Mouse (Mus musculus) liver, embryonic 15.5 days (tissue): ENCODE results near the gene Ndufa6. TPM values are rescaled to one million over a fixed set of nuclear protein-coding genes. Genes with fewer than 3 reads are reported as not detected.
A peak's percentile ranks its signal among the peaks of the same experiment; 100 is the strongest.
"Not testable (repeated sequence)": the region's sequence is repeated elsewhere in the genome, so short reads cannot be mapped to it uniquely, and the experiment has no call there.

Source experiments
- ATAC-seq: fragments of 200-750 bp; cut with Nextera tagmentation; 2 replicates; pipeline ENCODE4 v1.8.0; 2017; ENCODE audit warnings: moderate number of reproducible peaks, mild to moderate bottlenecking, moderate library complexity; ENCODE audit not compliant: insufficient read depth
- H3K27ac ChIP-seq: fragments of 300-500 bp; sonication (generic); replicated peaks from 2 replicates; pipeline ENCODE4 v1.5.1; 2015; ENCODE audit warnings: mild to moderate bottlenecking, inconsistent platforms
- H3K27me3 ChIP-seq: fragments of 300-500 bp; sonication (generic); 2 replicates; pipeline ENCODE4 v1.6.1; 2015; ENCODE audit warnings: mild to moderate bottlenecking, inconsistent platforms
- H3K36me3 ChIP-seq: fragments of 300-500 bp; sonication (generic); replicated peaks from 2 replicates; pipeline ENCODE4 v1.6.1; 2015; ENCODE audit warnings: moderate library complexity, mild to moderate bottlenecking, inconsistent platforms
- H3K4me1 ChIP-seq: fragments of 300-500 bp; sonication (generic); replicated peaks from 2 replicates; pipeline ENCODE4 v1.6.1; 2015; ENCODE audit warnings: inconsistent platforms
- H3K4me2 ChIP-seq: fragments of 300-500 bp; sonication (generic); 2 replicates; pipeline ENCODE4 v1.6.1; 2015; ENCODE audit warnings: moderate library complexity, mild to moderate bottlenecking, inconsistent platforms
- H3K4me3 ChIP-seq: fragments of 300-500 bp; sonication (generic); replicated peaks from 2 replicates; pipeline ENCODE4 v1.5.1; 2015; ENCODE audit warnings: mild to moderate bottlenecking, inconsistent platforms
- H3K9ac ChIP-seq: fragments of 300-500 bp; sonication (generic); 2 replicates; pipeline ENCODE4 v1.6.1; 2015; ENCODE audit warnings: moderate library complexity, mild to moderate bottlenecking, inconsistent platforms
- H3K9me3 ChIP-seq: fragments of 300-500 bp; sonication (generic); replicated peaks from 2 replicates; pipeline ENCODE4 v1.6.1; 2016; ENCODE audit warnings: inconsistent platforms
- WGBS: fragments of 180-500 bp; shearing (Covaris S2); methylation state at CpG from one replicate; pipeline ENCODE4 v1.1.7; 2015; ENCODE audit warnings: mixed read lengths; ENCODE audit not compliant: insufficient replicate concordance; 5-methylcytosine and 5-hydroxymethylcytosine counted together
- polyA plus RNA-seq: library from polyadenylated mRNA; unstranded; fragments of >200 nt; fragmentation: Nextera tagmentation; extraction: Ambion mirVana; gene quantifications from 2 replicates; pipeline ENCODE4 v1.2.1, GENCODE M21; 2015

Ndufa6 gene
- polyA plus RNA-seq, 1 experiment from 2014 or later: 310 TPM

- Histone ChIP-seq H3K27me3 (no peaks in the 10 kb centered on the region), H3K27ac (no peak overlapping the region), H3K4me1 (no peaks in the 10 kb centered on the region), H3K4me3 (no peak overlapping the region), H3K36me3 (no peaks in the 10 kb centered on the region), H3K4me2 (no peak overlapping the region), H3K9me3 (no peaks in the 10 kb centered on the region), H3K9ac (no peak overlapping the region)
- 57% methylated on average over 4 of the region's 4 CpGs for WGBS
- no peak for ATAC-seq
Observed at GRCm38 (mm10) chr15:82368146-82368545, 14.0 kb upstream of the Ndufa6 start.

DNA sequence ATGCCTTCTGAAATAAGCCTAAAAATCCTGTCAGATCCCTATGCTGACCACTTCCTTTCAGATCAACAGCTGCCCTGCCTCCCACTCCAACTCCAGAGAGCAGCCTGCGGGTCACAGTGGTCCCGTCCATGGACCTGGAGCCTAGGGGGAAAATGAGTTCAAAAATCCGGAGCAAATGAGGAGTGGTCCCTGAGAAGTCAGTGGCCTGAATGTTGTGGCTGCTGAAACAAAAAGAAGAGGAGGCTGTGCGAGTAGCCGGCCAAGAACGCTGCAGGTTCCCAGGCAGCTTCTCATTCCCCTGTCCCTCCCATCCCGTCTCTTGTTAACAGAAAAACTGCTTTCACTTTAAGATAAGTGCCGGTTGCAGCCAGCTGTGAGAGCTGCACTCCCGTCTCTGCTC is 10.4 kb upstream of the Ndufa6 start:
- H3K27ac ChIP-seq, H3K9me3 ChIP-seq, H3K36me3 ChIP-seq, H3K9ac ChIP-seq, ATAC-seq, H3K27me3 ChIP-seq: not testable (repeated sequence)
- peaks cover 16% of the 10 kb centered on the region for H3K4me1 ChIP-seq
- WGBS: 8% methylated on average over 6 of the region's 9 CpGs
- peak overlapping the region; percentile 50 for H3K4me2 ChIP-seq
- H3K4me3 ChIP-seq: peak overlapping the region; percentile 28; the same call in 1 of the 2 replicates

- not testable (repeated sequence) for H3K36me3 ChIP-seq, ATAC-seq, H3K4me2 ChIP-seq, H3K4me3 ChIP-seq, H3K27ac ChIP-seq, H3K9ac ChIP-seq, H3K27me3 ChIP-seq, H3K9me3 ChIP-seq
- peaks cover 20% of the 10 kb centered on the region for H3K4me1 ChIP-seq
- WGBS: 10% methylated on average over 9 of the region's 12 CpGs
Observed at GRCm38 (mm10) chr15:82363801-82364200, 9.7 kb upstream of the Ndufa6 start.

DNA sequence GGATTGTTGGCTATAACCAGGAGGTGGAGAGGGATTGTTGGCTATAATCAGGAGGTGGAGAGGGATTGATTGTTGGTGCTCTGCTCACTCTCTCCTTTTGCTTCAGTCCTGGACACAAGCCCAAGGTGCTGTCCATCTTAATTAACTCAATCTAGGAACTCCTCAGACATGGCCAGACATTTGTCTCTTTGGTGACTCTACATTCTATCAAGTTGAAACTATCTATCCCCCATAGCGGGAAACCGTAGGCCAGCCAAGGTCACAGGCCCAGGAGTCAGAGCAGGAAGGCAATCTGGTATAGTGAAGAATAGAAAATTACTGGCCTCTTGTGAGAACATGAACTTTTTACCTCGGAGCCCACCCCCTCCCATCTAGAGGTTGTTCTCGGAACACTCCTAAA is 8.1 kb upstream of the Ndufa6 start:
- 78% methylated on average over 4 of the region's 4 CpGs for WGBS
- H3K36me3 ChIP-seq: no peaks in the 10 kb centered on the region
- no peak for ATAC-seq
- H3K4me1 ChIP-seq: peaks cover 25% of the 10 kb centered on the region
- H3K4me3 ChIP-seq: no peak overlapping the region
- H3K9ac ChIP-seq: no peak overlapping the region
- no peak overlapping the region for H3K27ac ChIP-seq
- H3K4me2 ChIP-seq: no peak overlapping the region
- no peaks in the 10 kb centered on the region for H3K27me3 ChIP-seq
- H3K9me3 ChIP-seq: no peaks in the 10 kb centered on the region

- H3K36me3 ChIP-seq: no peaks in the 10 kb centered on the region
- no peak overlapping the region for H3K9ac ChIP-seq
- no peaks in the 10 kb centered on the region for H3K27me3 ChIP-seq
- peak overlapping the region; percentile 70 for H3K27ac ChIP-seq
- WGBS: 70% methylated on average over 11 of the region's 11 CpGs
- H3K4me2 ChIP-seq: no peak overlapping the region
- H3K4me3 ChIP-seq: no peak overlapping the region
- no peaks in the 10 kb centered on the region for H3K9me3 ChIP-seq
- peaks cover 25% of the 10 kb centered on the region for H3K4me1 ChIP-seq
- peak; percentile 77 for ATAC-seq
Observed at GRCm38 (mm10) chr15:82361459-82362018, 7.4 kb upstream of the Ndufa6 start.

DNA sequence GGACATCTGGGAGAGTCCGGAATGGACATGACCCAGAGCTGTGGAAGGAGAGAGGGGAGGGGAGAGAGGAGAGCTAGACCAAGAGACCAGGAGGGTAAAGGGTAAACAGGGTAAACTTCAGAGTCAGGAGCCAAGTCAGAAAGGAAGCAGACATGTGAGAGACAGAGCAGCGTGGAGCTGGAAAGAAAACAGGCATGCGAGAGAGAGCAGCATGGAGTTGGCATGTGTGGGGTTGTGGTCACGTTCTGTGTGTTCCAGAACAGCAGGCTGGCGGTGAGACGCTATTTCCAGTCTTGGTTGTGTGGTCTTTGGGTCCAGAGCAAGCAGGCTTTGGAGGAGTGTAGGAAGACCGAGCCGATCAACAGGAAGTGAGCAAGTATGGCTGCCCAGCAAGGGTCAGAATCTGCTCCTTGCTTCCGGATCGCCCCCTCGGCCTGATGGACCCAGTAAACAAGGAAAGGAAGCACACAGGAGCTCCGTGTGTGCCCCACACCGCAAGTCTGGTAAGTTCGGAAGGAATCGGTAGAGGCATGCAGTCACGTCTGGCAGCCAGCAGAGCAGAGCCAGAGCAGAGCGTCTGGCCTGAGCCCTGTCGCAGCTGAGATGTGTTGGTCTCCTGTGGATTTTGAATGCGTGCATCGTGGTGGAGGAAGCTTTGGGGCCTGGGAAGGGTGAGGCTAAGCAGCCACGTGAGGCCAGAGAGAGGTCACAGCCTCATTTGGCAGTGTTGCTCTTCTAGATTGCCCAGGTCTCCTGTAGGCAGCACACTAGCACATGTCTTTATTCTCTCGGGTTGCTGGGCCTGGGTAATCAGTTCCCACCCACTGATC is 4.5 kb upstream of the Ndufa6 start:
- WGBS: 59% methylated on average over 22 of the region's 22 CpGs
- no peak overlapping the region for H3K4me3 ChIP-seq

DNA sequence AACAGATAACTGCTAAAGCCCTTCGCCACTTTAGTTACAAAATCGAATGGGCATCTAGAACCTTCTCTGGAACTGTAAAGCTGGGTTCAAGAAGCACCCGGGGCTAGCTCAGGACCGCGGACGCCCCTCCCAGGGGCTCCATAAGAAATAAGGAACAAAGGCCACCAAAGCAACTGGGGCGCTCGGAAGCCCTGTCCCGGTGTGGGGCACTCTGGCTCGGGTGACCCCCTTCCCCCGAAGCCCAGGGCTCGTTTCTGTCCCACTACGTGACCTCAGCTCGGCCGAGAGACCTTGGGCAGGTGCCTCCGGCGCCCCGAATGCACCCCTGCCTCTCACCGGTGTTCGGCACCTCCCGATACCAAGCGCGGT is 393 bp downstream of the Ndufa6 start:
- H3K36me3 ChIP-seq: peaks cover 24% of the 10 kb centered on the region
- peak overlapping the region; percentile 95 for H3K9ac ChIP-seq
- 0% methylated on average over 23 of the region's 23 CpGs for WGBS
- H3K4me2 ChIP-seq: peak overlapping the region; percentile 88
- peak overlapping the region; percentile 94 for H3K27ac ChIP-seq
- peak overlapping the region; percentile 83 for H3K4me3 ChIP-seq
- no peaks in the 10 kb centered on the region for H3K27me3 ChIP-seq
- no peaks in the 10 kb centered on the region for H3K9me3 ChIP-seq
- ATAC-seq: peak; percentile 21
- H3K4me1 ChIP-seq: peaks cover 67% of the 10 kb centered on the region

More for the DNA sequence above, 4.5 kb upstream of the Ndufa6 start:
- no peaks in the 10 kb centered on the region for H3K9me3 ChIP-seq
- no peak overlapping the region; the same call in 1 of the 2 replicates for H3K4me2 ChIP-seq
- peaks cover 42% of the 10 kb centered on the region for H3K4me1 ChIP-seq
- H3K9ac ChIP-seq: no peak overlapping the region
- H3K27me3 ChIP-seq: no peaks in the 10 kb centered on the region
- peak overlapping the region; percentile 29; the same call in 1 of the 2 replicates for H3K27ac ChIP-seq
- no peak for ATAC-seq
- H3K36me3 ChIP-seq: no peaks in the 10 kb centered on the region

- WGBS: 14% methylated on average over 14 of the region's 14 CpGs
- Histone ChIP-seq H3K4me1 (peaks cover 68% of the 10 kb centered on the region), H3K27me3 (no peaks in the 10 kb centered on the region), H3K9ac (peak overlapping the region; percentile 95), H3K36me3 (peaks cover 30% of the 10 kb centered on the region), H3K4me2 (peak overlapping the region; percentile 88), H3K4me3 (peak overlapping the region; percentile 83), H3K9me3 (no peaks in the 10 kb centered on the region), H3K27ac (peak overlapping the region; percentile 94)
- ATAC-seq: no peak
Observed at GRCm38 (mm10) chr15:82353078-82353744, 911 bp downstream of the Ndufa6 start.

- peak overlapping the region; percentile 88 for H3K4me2 ChIP-seq
- peak overlapping the region; percentile 83 for H3K4me3 ChIP-seq
Observed at GRCm38 (mm10) chr15:82351480-82351879, 2.6 kb downstream of the Ndufa6 start.

GRCm38 (mm10) chr15:82350349-82350748 is 3.8 kb downstream of the Ndufa6 start:
- Histone ChIP-seq H3K27ac (peak overlapping the region; percentile 77), H3K4me3 (no peak overlapping the region), H3K9ac (no peak overlapping the region; the same call in 1 of the 2 replicates), H3K9me3 (no peaks in the 10 kb centered on the region), H3K36me3 (peaks cover 40% of the 10 kb centered on the region), H3K4me2 (no peak overlapping the region), H3K27me3 (no peaks in the 10 kb centered on the region), H3K4me1 (peaks cover 81% of the 10 kb centered on the region)
- 88% methylated on average over 4 of the region's 4 CpGs for WGBS
- ATAC-seq: no peak

More at GRCm38 (mm10) chr15:82351480-82351879, 2.6 kb downstream of the Ndufa6 start:
- Histone ChIP-seq H3K27me3 (no peaks in the 10 kb centered on the region), H3K36me3 (peaks cover 40% of the 10 kb centered on the region), H3K9ac (peak overlapping the region; percentile 39; the same call in 1 of the 2 replicates), H3K27ac (peak overlapping the region; percentile 77), H3K9me3 (no peaks in the 10 kb centered on the region), H3K4me1 (peaks cover 85% of the 10 kb centered on the region)
- ATAC-seq: no peak
- 21% methylated on average over 3 of the region's 3 CpGs for WGBS

GRCm38 (mm10) chr15:82348999-82349341 is 5.2 kb downstream of the Ndufa6 start:
- WGBS: 82% methylated on average over 2 of the region's 2 CpGs
- Histone ChIP-seq H3K9ac (no peak overlapping the region), H3K27ac (peak overlapping the region; percentile 77), H3K4me3 (no peak overlapping the region), H3K4me2 (no peak overlapping the region), H3K27me3 (no peaks in the 10 kb centered on the region), H3K9me3 (no peaks in the 10 kb centered on the region), H3K4me1 (peaks cover 85% of the 10 kb centered on the region), H3K36me3 (peaks cover 54% of the 10 kb centered on the region)
- ATAC-seq: no peak
